Mouse (Mus musculus): Measurements from ENCODE around the gene Hdac7. TPM values are rescaled to one million over a fixed set of nuclear protein-coding genes. Genes with fewer than 3 reads are reported as not detected.
"Not testable (repeated sequence)": the region's sequence is repeated elsewhere in the genome, so short reads cannot be mapped to it uniquely, and the experiment has no call there.

Hdac7 gene
- 10 to 100 TPM; 58.8 to 69.5 TPM for polyA plus RNA-seq (2017; shearing (Covaris generic))

- ATAC-seq = no peak
These were observed at the start of gene Hdac7 for GRCm38 (mm10) chr15:97844037-97845034. Gene Hdac7 (minus strand): TSS chr15:97844502.

GRCm38 (mm10) chr15:97892506-97892905 lies 48.2 kb upstream of the Hdac7 start:
- ATAC-seq = no peak

DNA sequence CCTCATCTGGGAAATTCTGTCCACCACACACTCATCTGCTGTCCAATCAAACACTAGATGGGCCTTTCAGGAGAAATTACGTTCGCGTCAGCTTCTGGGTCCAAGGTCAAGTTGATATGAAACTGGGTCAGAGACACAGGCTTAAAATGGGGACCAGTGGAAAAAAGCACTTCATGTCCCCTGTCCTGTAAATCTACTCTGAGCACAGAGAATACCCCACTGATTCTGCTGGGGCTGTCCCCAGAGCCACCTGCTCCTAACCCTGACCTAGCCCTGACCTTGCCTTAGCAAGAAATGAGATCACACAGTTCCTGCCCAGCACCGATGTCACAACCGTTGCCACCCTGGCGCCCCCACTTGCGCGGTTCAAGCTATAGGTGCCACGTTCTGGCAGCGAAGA lies 46.1 kb upstream of the Hdac7 start:
- no peak for ATAC-seq

DNA sequence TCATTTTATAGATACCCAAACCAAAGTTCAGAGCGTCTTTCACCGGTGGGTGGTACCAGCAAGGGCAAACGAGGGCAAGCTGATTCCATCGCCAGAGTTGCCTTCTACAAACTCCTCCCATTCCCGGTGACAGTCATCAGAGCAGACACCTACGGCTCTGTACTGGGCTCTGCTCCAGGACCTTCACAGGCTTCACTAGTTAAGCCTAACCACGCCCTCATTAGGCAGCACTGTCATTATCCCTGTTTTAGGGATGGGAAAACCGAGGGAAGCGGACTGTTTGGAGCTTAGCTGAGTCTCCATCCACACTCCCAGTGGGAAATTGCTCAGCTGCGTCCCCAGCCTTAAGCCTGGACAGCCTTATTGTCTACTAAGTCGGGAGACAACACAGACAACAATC lies 45.7 kb upstream of the Hdac7 start:
- no peak for ATAC-seq

GRCm38 (mm10) chr15:97887541-97888016 lies 43.3 kb upstream of the Hdac7 start:
- no peak for ATAC-seq

DNA sequence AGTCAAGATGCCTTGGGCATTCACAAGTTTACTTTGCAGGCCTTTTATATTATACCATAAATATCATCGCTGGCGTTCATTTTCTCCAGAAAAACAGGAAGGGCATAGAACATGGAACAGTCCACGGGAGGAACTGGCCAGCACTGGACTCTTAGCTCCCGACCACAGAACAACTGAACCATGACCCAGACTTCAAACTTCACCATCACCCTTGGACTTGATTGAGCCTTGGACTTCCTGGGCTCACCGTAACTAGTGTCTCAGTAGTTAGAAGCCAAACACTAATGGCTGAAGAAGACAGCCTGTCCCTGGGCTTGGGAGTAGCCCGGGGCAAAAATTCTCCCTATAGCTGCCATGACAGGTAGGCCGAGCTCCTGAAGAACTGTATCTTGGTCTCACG lies 37.1 kb upstream of the Hdac7 start:
- no peak for ATAC-seq

- ATAC-seq = no peak
These were observed 36.1 kb upstream of the Hdac7 start for GRCm38 (mm10) chr15:97880441-97880840.

DNA sequence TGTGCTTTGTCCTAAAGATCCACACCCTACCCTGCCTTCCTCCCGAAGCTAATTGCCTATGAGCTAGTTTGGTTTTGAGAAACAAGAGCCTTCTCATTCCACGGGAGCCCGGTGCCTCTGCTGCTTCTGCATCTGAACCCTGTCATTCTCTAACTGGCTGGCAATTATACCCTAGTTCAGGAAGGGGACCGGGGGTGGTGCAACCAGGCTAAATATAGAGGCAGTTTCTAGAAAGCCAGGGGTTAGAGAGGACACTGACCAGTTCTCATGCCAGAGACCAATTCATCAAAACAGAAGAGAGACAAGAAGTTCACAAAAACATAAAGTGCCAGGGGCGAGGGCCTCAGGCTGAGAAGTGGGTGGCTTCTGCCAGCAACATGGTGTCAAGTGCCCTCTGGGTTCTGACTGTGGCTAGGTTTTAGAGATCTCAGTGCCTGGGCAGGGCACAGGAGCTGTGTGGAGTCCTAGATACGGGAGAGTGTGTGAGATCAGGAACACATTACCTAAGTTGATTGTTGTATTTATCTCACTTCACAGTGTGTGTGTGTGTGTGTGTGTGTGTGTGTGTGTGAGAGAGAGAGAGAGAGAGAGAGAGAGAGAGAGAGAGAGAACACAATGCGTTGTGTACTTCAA lies 34.5 kb upstream of the Hdac7 start:
- no peak for ATAC-seq

DNA sequence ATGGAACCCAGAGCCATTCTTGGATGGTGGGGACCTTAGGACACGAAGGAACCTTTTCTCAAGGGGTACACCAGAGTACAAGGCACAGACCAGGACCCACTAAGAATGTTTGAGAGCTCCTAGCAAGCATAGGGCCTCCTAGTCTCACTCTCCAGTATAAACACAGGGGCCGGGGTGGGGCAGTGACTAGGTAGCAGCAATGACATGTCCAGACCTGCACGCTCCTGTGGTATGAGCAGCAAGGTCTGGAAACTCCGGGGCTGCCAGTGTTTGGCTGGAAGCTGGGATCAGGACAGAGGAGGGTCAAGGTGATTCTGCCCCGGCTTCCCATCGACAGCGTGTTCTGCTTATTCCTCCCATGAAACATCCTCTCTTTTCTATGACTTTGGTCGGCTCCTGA lies 31.5 kb upstream of the Hdac7 start:
- ATAC-seq = no peak

GRCm38 (mm10) chr15:97873717-97874116 lies 29.4 kb upstream of the Hdac7 start:
- ATAC-seq = no peak

DNA sequence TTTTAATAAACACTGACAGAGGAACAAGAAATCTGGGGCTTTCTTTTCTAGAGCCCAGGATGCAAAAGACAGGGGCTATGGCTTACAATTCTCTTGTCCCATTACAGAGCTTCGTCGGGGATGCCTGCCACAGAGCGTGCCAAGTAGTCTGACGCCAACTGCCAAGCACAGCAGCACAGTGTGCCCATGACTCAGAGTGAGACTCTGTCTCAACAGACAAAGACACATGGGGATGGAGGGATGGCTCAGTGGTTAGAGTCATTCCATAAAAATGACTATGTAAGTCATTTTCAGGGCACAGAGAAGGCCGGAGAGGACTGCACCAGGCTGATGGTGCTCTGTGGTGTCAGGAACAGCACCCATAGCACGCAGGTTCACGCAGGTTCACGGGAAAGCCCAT lies 27.9 kb upstream of the Hdac7 start:
- no peak for ATAC-seq

DNA sequence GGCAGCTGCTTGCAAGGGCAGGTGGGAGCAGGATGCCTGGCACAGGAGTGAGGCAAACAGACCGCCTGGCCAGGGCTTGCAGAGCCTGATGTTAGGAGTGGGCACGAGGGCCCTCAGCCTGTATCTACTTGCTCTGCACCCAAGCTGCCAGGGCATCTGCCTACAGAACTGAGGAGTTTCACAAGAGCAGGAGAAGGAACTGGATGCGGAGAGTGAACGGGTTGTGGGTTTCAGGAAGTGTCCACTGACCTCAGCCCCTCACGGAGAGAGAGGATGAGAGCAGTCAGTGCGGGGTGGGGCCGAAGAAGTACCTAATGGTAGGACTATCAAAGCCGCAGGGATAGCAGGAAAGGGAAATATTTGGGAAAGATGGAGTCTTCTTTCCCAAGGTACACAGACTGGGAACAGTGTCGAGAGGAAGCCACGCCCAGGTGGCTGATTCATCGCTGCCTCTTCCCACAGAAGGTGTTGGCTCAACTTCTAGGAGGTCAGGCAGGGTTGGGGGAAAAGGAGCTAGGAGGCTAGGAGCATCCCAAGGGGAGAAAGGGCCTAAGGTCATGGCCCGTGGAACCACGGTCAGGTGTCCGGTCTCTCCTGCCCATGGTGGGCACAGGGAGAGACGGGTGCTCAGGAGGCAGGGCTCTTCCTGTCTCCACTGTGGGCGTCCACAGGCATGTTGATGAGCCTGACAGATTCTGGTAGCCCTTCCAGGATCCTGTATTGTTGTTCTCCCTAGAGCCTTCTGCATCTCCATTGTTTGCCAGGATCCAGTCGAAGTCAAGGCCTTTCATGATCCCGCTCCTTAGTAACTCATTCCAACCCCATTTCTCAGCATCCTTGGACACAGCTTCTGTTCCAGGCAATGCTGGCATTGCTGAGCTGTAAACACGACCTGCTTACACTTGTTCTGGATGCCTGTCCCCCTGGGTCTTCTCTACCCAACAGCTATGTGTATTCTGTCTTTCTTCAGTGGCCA lies 27.0 kb upstream of the Hdac7 start:
- no peak for ATAC-seq

GRCm38 (mm10) chr15:97870116-97870515 lies 25.8 kb upstream of the Hdac7 start:
- not testable (repeated sequence) for ATAC-seq

GRCm38 (mm10) chr15:97868985-97869384 lies 24.7 kb upstream of the Hdac7 start:
- no peak for ATAC-seq

DNA sequence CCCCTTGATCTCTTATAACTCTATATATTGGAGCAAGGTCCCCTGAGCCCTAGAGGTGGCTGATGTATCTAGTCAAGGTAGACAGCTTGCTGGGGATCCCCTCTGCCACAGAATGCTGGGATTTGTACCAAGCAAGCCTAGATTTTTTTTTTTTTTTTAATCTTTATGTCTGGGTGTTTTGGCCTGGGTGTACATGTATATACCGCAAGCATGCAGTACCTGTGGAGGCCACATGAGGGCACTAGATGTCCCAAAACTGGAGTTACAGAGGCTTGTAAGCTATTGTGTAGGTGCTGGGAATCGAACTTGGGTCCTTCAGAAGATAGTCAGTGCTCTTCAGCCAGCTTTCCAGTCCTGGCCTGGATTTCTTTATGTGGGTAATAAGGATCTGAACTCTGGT lies 21.7 kb upstream of the Hdac7 start:
- no peak for ATAC-seq

DNA sequence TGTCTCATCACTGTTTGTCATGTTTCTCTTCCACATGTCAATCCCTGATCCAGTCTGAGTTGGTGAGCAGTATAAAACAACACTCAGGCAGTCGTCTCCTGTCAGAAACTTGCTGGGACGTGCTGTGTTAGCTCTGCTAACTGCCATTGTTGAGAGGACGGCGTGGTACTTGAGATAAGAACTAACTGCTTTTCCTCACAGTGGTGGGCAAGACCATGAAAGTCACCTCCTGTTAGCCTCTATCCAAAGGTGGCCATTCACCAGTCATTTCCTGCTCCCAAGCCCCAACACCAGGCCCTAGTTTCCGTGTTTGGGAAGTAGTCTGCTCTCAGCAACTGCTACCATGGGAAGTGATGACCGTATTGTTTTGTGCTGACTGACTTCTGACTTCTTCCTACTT lies 20.9 kb upstream of the Hdac7 start:
- ATAC-seq = no peak

- no peak for ATAC-seq
These were observed 20.2 kb upstream of the Hdac7 start for GRCm38 (mm10) chr15:97864361-97865045.

DNA sequence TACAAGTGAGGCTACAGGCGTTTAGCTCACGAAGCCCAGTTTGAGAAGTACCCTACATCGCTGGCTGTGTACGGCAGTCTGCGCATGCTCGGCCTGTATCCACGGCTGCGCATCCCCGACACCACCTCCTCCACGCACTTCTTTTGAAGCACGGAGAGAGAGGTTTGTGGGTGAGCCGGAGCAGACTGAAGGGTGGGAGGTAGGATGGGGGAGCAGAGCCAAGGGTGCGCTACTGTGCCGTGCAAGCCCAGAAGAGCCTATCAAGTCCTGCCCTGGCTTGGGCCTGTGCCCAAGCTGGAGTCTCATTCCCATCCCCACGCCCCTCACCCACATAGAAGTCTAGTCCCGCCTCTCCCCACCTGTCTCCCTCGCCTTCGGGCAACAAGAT lies 19.2 kb upstream of the Hdac7 start:
- ATAC-seq = no peak

GRCm38 (mm10) chr15:97862881-97863493 lies 18.7 kb upstream of the Hdac7 start:
- ATAC-seq = no peak

DNA sequence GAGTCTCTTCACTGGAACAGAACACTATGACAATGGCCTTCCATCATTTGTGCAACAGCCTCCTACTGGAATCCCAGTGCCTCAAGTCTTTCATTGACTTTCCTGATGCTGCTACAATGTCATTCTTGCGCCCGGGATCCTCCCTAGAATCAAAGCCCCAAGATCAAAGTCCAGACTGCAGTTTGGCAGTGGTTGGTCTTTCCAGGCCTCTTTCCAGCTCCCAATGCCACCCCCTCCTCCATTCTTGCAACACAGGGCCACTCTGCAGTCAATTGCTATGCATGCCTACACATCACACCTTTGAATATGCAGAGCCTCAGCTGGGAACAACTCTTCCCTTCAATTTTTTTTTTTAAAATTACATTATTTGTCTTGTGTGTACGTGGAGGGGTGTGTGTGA lies 16.1 kb upstream of the Hdac7 start:
- no peak for ATAC-seq

DNA sequence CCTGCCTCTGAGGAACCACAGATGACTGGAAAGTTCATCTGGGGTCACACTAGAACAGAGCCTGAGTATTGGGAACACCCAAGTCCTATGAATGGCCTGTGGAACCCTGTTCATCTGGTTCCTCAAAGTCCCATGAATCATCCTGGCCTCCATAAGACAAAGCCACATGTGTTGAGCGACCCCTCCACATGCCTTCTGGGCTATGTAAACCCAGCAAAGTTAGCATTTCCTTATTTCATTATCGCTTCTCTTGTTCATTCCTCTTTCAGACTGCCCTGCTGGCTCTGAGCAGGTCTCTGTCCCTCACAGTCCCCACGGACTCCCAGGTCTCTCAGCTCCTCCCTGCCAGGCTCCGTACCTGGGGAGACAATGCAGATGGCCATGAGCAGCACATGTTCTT lies 14.1 kb upstream of the Hdac7 start:
- ATAC-seq = no peak

GRCm38 (mm10) chr15:97854551-97854950 lies 10.2 kb upstream of the Hdac7 start:
- no peak for ATAC-seq
